Mouse (Mus musculus): ENCODE data around the gene Hfm1. TPM values are rescaled to one million over a fixed set of nuclear protein-coding genes. Genes with fewer than 3 reads are reported as not detected.

The Hfm1 gene
- total RNA-seq (2021), result 1 to 10 TPM; 1.7 to 1.9 TPM

DNA sequence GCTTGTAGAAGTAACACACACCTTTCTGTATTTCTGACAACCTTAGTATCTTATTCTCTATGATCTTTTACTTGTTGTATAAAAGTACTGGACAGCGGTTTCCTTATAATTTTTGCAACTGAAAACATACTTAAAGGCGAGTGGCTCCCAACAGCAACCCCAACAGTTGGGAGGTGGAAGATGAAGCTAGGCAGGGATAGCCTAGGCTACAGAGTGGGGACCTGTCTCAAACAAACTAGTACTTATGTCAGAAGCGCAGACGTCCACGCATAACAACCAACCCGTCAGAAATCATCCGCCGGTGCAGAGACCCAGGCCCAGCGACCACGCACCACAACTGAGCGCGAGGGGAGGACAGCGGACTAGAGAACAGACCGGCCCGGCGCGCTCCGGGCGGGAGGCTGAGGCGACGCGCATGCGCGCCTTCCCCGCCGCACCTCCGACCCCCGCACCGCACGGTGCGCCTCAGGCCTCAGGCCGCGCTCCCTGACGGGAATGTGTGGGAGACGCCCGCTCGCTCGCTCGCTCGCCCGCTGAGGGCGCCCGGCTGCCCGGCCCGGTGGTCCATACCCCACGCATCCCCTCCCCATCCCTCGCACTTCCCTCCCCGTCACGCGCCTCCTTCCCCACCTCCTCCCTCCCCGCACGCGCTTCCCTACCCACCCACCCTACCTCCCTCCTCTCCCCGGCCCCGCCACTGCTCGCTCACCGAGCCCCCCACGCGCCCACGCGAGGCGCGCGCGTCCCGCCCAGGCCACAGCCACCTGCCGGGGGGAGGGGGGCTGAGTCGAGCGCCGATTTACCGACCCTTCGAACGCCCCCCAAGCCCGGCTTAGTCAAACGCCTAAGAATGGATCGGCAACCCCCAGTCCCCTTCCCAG is at the start of gene Hfm1:
TSS of gene Hfm1 (minus strand) at position 834 of the 881 bp plus-strand sequence.
- DNase-seq (ENCODE audit: extremely low spot score in 1 of 2, low spot score in 1 of 2), result peak; percentile 56 to 71

DNA sequence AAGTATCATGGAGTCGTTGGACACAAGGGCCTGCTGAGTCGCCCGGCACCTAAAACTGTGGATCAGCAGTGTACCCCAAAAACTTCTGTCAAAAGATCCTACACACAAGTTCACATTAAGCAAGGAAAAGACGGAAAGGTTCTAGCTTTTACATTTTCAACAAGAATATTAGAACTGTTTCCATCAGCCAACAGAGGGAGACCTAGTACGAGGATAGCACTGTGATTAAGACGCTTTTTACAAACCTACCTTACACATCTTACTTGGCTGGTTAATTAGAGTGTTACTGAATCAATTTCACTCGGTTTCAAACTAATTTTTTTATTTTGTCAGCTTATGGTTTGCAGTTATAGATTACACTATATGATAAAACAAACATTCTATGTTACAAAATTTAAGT is 47.8 kb upstream of the Hfm1 start:
- no peak for DNase-seq (ENCODE audit: extremely low spot score in 1 of 2, low spot score in 1 of 2)

- DNase-seq (ENCODE audit: extremely low spot score in 1 of 2, low spot score in 1 of 2), result no peak
These were observed 41.5 kb upstream of the Hfm1 start for GRCm38 (mm10) chr5:106967578-106967977.

GRCm38 (mm10) chr5:106966443-106966842 is 40.3 kb upstream of the Hfm1 start:
- DNase-seq (ENCODE audit: extremely low spot score in 1 of 2, low spot score in 1 of 2), result no peak

DNA sequence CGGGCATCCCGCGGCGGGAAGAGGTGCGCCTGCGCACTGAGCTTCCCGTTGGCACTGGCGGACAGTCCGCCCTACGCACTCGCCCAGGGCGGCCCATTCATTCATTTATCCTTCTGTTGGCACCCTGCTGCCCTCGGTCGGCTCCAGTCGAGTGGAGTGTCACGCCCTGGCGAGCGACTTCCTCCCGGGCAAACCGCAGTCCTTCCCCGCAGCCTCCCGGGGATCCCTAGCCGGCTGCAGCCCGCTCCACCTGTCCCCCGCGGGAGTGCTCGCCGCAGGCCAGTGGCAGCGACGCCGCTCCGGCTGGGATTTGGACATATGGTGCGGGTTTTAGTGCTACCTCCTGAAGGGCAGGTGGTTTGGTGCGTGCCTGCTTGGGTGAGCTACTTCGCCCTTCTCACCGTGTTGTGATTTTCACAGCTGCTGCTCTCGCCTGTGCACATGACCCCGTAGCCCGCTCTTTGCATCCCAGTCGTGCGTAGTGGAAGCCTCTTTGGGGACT is 38.4 kb upstream of the Hfm1 start:
- DNase-seq (ENCODE audit: extremely low spot score in 1 of 2, low spot score in 1 of 2), result no peak

DNA sequence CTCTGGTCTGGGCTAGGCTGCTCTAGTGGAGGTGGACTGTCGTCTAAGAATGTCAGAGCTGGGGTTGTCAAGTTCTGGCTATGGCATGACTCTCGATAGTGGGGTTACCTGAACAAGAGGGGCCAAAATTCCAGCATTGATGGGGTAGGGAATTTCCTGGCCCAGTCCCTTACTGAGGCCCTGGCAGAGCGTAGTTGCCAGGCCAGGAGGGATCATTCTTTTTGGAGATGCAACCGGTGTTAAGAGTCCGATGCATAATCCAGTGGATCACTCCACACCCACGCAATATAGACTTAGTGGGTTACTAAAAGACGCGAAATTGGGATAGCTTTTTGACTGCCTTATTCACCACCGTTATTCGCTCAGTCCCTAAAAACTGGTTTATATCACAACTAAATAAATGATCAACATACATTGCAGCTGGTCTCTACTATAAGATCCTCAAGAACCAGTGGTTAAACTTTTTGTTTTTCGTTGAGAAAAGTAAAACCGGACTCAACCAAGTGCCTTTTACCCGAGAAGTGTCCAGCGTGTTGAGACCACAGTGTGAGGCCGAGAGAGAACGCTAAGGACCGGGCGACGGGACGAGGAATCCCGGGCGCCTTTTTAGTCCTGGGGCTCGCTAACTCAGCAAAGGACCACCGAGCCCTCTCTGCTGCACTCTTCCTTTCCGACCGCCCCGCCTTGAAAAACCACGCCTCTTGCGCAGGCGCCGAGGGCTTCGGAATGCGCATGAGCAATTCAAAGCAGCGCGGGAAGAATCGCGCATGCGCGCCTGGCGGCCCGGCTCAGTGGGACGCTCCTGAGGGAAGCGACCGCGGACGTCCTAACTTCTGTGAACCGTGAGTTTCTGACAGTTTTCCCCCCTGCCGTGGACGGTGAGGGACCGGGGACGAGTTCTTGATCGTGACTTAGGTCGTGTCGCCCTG is 37.7 kb upstream of the Hfm1 start, which contains the start of gene Cdc7:
TSS of gene Cdc7 (plus strand) at position 739 of the 929 bp plus-strand sequence.
- DNase-seq (ENCODE audit: extremely low spot score in 1 of 2, low spot score in 1 of 2), result peak; percentile 89 to 90

DNA sequence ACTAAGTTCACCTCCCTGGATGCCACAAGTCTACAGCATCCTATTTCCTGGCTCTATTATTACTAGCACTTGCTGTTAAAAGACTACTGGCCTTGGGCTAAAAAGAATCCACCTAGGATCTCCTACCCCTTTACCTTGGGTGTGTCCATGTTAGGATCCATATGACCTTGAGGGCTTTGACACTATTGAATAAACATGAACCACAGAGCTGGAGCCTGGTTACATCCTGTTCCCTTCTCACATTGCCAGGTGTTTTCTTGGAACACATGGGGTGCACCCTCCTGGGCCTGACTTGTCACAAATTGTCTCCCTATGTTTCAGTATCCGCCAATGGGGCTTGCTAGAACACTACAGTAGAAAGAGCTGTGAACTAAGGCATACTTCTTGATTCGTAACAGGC is 34.3 kb upstream of the Hfm1 start:
- DNase-seq (ENCODE audit: extremely low spot score in 1 of 2, low spot score in 1 of 2), result no peak

DNA sequence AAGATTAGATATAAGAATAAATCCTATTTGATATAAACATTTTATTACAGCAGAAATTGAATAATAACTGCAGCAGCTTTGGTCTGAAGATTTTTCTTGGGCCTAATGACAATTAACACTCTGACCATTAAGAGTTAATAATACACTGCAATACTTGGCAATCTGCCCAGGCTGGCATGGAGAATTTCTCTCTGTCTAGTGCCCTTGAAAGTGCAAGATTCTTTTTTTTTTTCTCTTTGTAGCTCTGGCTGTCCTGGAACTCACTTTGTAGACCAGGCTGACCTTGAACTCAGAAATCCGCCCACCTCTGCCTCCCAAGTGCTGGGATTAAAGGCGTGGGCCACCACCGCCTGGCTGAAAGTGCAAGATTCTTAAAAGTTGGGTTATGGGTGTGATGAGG is 32.9 kb upstream of the Hfm1 start:
- DNase-seq (ENCODE audit: extremely low spot score in 1 of 2, low spot score in 1 of 2), result no peak

DNA sequence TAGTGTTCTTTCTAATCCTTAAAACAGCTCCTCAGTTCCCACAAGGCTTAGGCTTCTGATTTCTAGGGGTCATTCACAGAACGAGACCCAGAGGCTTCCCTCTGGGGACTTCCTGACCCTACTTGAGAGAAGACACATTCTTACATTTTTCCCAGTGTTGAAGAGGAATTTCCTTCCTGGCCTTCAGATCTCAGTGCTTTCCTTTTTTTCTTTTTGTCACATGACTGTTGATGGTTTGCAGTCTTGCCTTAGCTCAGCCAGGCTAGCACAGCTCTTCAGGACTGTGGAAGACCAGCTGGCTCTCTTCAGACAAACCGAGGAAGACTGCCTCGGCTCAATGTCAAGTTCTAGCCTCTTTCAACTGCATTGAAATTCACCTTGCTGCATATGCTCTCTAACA is 30.3 kb upstream of the Hfm1 start:
- DNase-seq (ENCODE audit: extremely low spot score in 1 of 2, low spot score in 1 of 2), result no peak

- DNase-seq (ENCODE audit: extremely low spot score in 1 of 2, low spot score in 1 of 2), result no peak
These were observed 22.6 kb upstream of the Hfm1 start for GRCm38 (mm10) chr5:106948683-106949082.

GRCm38 (mm10) chr5:106946342-106946741 is 20.2 kb upstream of the Hfm1 start:
- DNase-seq (ENCODE audit: extremely low spot score in 1 of 2, low spot score in 1 of 2), result no peak

DNA sequence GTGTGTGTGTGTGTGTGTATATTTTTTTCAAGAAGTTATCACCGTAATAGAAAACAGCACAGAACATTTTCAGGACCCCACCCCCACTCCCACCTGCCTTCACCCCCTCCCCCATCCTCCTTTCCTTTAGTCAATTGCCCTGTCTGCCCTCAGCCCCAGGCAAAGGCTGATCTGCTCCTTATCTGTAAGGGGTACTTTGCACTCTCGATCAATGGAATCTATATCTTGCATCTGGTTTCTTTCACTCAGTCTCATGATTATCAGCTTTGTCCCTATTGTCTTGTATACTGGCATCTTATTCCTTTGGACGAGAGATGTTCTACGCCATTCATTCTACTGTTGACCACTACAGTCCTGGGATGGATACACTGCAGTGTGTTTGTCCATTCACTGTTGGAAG is 1.9 kb upstream of the Hfm1 start:
- no peak for DNase-seq (ENCODE audit: extremely low spot score in 1 of 2, low spot score in 1 of 2)

- DNase-seq (ENCODE audit: extremely low spot score in 1 of 2, low spot score in 1 of 2), result no peak
These were observed 207 bp upstream of the Hfm1 start for GRCm38 (mm10) chr5:106926369-106926686.

DNA sequence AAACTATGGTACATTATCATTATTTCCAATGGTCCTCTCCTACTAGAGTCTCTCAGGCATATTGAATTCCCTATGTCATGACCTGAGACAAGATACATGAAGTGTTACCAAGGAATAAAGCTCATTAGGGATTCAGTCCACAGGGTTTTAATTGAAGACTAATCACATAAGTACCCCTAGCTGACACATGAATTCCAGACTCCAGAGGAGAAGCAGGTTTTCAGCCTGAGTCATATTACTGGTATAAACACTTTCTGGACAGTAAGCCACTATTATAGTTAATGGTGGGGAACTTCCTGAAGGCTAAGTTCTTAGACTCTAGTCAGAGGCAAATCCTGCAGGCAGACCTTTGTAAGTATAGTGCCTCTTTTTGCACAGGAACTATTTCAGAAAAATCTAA is 6.8 kb downstream of the Hfm1 start:
- DNase-seq (ENCODE audit: extremely low spot score in 1 of 2, low spot score in 1 of 2), result no peak

DNA sequence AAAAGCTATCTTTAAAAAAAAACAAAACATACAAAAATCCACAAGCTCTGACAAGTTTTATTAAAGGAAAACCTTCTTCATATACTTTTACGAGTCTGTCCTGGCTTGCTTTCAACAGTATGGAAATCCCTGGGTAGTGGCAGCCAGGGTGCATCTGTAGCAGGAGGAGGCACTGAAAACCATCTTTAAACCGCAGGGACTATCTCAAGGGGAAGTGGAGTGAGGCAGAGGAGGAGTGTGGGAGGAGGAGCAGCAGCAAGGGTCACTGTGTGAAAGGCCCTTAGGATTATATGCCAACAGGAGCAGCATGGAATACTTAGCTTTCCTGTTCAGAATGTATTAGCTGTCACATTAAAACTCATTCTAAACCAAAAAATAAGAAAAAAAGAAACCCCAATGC is 29.2 kb downstream of the Hfm1 start:
- no peak for DNase-seq (ENCODE audit: extremely low spot score in 1 of 2, low spot score in 1 of 2)

GRCm38 (mm10) chr5:106891773-106892172 is 34.3 kb downstream of the Hfm1 start:
- peak in 1 of 2 experiments; percentile 13 for DNase-seq (ENCODE audit: extremely low spot score in 1 of 2, low spot score in 1 of 2)

DNA sequence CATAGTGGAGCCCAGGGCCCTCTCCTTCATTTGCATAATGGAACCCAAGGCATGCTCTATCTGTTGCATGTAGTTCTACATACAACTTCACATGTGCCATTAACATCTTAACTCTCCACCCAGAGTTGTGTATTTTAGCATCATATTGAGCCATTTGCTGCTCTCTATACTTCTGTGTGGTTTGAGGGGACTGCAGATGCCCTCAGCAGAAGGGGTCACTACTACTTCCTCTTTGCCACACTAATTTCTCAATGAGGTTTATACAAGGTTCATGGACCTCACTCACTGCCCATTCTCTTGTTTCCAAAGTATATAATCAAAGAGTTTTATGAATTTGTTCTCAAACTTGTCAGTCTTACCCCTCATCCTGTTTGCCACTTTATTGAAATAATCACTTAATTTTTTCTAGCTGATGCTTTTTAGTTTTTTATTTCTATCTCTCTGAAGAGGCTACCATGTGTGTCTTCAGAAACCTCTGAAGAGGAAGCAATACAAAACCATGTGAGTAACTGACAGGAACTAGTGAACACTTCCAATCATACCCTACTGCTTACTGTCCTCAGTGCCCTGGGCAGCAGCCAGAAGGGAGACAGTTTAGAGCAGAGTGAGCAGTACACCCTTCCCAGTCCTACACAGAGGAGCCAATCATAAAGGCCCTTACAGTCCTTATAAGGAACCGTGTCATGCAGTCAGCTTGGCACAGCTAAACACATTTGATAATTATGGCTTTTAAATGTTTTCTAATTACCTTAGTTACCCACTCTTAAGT is 38.6 kb downstream of the Hfm1 start:
- DNase-seq (ENCODE audit: extremely low spot score in 1 of 2, low spot score in 1 of 2), result no peak

- no peak for DNase-seq (ENCODE audit: extremely low spot score in 1 of 2, low spot score in 1 of 2)
These were observed 40.6 kb downstream of the Hfm1 start for GRCm38 (mm10) chr5:106885517-106885916.

GRCm38 (mm10) chr5:106876438-106876837 is 49.7 kb downstream of the Hfm1 start:
- DNase-seq (ENCODE audit: extremely low spot score in 1 of 2, low spot score in 1 of 2), result no peak

GRCm38 (mm10) chr5:106860415-106860814 is 65.7 kb downstream of the Hfm1 start:
- peak; percentile 55 to 80 for DNase-seq (ENCODE audit: extremely low spot score in 1 of 2, low spot score in 1 of 2)
